Mouse (Mus musculus) MEL (cell line): ENCODE measurements around the gene Heatr5a. TPM values are rescaled to one million over a fixed set of nuclear protein-coding genes. Genes with fewer than 3 reads are reported as not detected.

Experiments
- DNase-seq: peaks from one replicate; pipeline ENCODE4 v3.0.0; 2011; ENCODE audit warnings: low read depth, low spot score
- H3K27ac ChIP-seq: 2 replicates; pipeline ENCODE4 v1.5.1; 2012; ENCODE audit warnings: low read depth, mild to moderate bottlenecking, control low read depth, low read length, moderate library complexity; ENCODE audit not compliant: control insufficient read depth
- H3K27me3 ChIP-seq, 2 experiments: fragments of 150-350 bp in 1 of 2; sonication (generic) in 1 of 2; 2 replicates each; pipeline ENCODE4 v1.6.1; 2012; ENCODE audit warnings: low read length in 2 of 2, mild to moderate bottlenecking in 2 of 2, improper control_type of control experiment in 1 of 2, moderate library complexity in 1 of 2; ENCODE audit not compliant: insufficient read depth in 2 of 2, control insufficient read depth in 1 of 2
- H3K36me3 ChIP-seq, 2 experiments: 2 replicates each; pipeline ENCODE4 v1.6.1; 2012 to 2014; ENCODE audit warnings: low read length in 2 of 2, improper control_type of control experiment in 1 of 2, inconsistent platforms in 1 of 2, mild to moderate bottlenecking in 1 of 2; ENCODE audit not compliant: insufficient read depth in 2 of 2, control insufficient read depth in 1 of 2
- H3K4me1 ChIP-seq, 2 experiments: fragments of 150-350 bp in 1 of 2; sonication (generic) in 1 of 2; 2 replicates each; pipeline ENCODE4 v1.6.1; 2012; ENCODE audit warnings: low read length in 2 of 2, improper control_type of control experiment in 1 of 2, mild to moderate bottlenecking in 1 of 2; ENCODE audit not compliant: insufficient read depth in 2 of 2, control insufficient read depth in 1 of 2
- H3K4me3 ChIP-seq, 2 experiments: fragments of 150-350 bp in 1 of 2; sonication (generic) in 1 of 2; 2 replicates each; pipeline ENCODE4 v1.5.1; 2012; ENCODE audit warnings: low read depth in 2 of 2, low read length in 2 of 2, mild to moderate bottlenecking in 2 of 2, moderate library complexity in 2 of 2, control low read depth in 1 of 2, improper control_type of control experiment in 1 of 2; ENCODE audit not compliant: control insufficient read depth in 1 of 2, insufficient read depth in 1 of 2
- H3K79me2 ChIP-seq: 2 replicates; pipeline ENCODE4 v1.6.1; 2012; ENCODE audit warnings: mild to moderate bottlenecking, low read length, moderate library complexity; ENCODE audit not compliant: control insufficient read depth, poor library complexity, insufficient read depth
- H3K9ac ChIP-seq: 2 replicates; pipeline ENCODE4 v1.6.1; 2012; ENCODE audit warnings: low read depth, mild to moderate bottlenecking, control low read depth, low read length, moderate library complexity; ENCODE audit not compliant: control insufficient read depth, poor library complexity, severe bottlenecking
- H3K9me3 ChIP-seq: fragments of 150-350 bp; sonication (generic); replicated peaks from 2 replicates; pipeline ENCODE4 v1.6.1; 2012; ENCODE audit warnings: mild to moderate bottlenecking, low read length, improper control_type of control experiment, moderate library complexity; ENCODE audit not compliant: insufficient read depth
- BHLHE40 ChIP-seq: IDR thresholded peaks from 2 replicates; pipeline ENCODE4 v1.6.1; 2012; ENCODE audit warnings: low read depth, mild to moderate bottlenecking, inconsistent platforms, low read length, improper control_type of control experiment, borderline replicate concordance
- CHD1 ChIP-seq: IDR thresholded peaks from 2 replicates; pipeline ENCODE4 v1.6.1; 2012; ENCODE audit warnings: low read depth, mild to moderate bottlenecking, inconsistent platforms, low read length, improper control_type of control experiment
- CHD2 ChIP-seq: IDR thresholded peaks from 2 replicates; pipeline ENCODE4 v1.6.1; 2011; ENCODE audit warnings: low read length, improper control_type of control experiment
- E2F4 ChIP-seq: IDR thresholded peaks from 2 replicates; pipeline ENCODE4 v1.6.1; 2011; ENCODE audit warnings: low read depth, low read length, improper control_type of control experiment, borderline replicate concordance
- ELF1 ChIP-seq: IDR thresholded peaks from 2 replicates; pipeline ENCODE4 v1.6.1; 2014; ENCODE audit warnings: low read depth, mild to moderate bottlenecking, inconsistent platforms, low read length, improper control_type of control experiment, moderate library complexity
- EP300 ChIP-seq, 2 experiments: IDR thresholded peaks; 2 replicates each; pipeline ENCODE4 v1.6.1; 2011; ENCODE audit warnings: improper control_type of control experiment in 2 of 2, low read length in 2 of 2, low read depth in 1 of 2, mild to moderate bottlenecking in 1 of 2
- ETS1 ChIP-seq: IDR thresholded peaks from 2 replicates; pipeline ENCODE4 v1.6.1; 2012; ENCODE audit warnings: low read depth, mild to moderate bottlenecking, inconsistent platforms, low read length, improper control_type of control experiment, moderate library complexity
- GABPA ChIP-seq: IDR thresholded peaks from 2 replicates; pipeline ENCODE4 v1.6.1; 2012; ENCODE audit warnings: low read depth, mild to moderate bottlenecking, inconsistent platforms, low read length, improper control_type of control experiment, moderate library complexity
- GATA1 ChIP-seq: IDR thresholded peaks from 2 replicates; pipeline ENCODE4 v1.6.1; 2011; ENCODE audit warnings: low read depth, low read length, improper control_type of control experiment
- HCFC1 ChIP-seq: IDR thresholded peaks from 2 replicates; pipeline ENCODE4 v1.6.1; 2012; ENCODE audit warnings: low read depth, mild to moderate bottlenecking, inconsistent platforms, low read length, improper control_type of control experiment, moderate library complexity
- JUND ChIP-seq: IDR thresholded peaks from 2 replicates; pipeline ENCODE4 v1.6.1; 2011; ENCODE audit warnings: low read depth, mild to moderate bottlenecking, improper control_type of control experiment, low read length
- KAT2A ChIP-seq: conservative IDR thresholded peaks from 2 replicates; pipeline ENCODE4 v1.6.1; 2012; ENCODE audit warnings: low read depth, low read length, improper control_type of control experiment, inconsistent platforms
- MAFK ChIP-seq: IDR thresholded peaks from 2 replicates; pipeline ENCODE4 v1.6.1; 2011; ENCODE audit warnings: low read depth, mild to moderate bottlenecking, low read length, improper control_type of control experiment, borderline replicate concordance
- MAX ChIP-seq: IDR thresholded peaks from 2 replicates; pipeline ENCODE4 v1.6.1; 2011; ENCODE audit warnings: low read length, improper control_type of control experiment
- MAZ ChIP-seq: IDR thresholded peaks from 2 replicates; pipeline ENCODE4 v1.6.1; 2012; ENCODE audit warnings: low read depth, mild to moderate bottlenecking, inconsistent platforms, low read length, improper control_type of control experiment
- MXI1 ChIP-seq: IDR thresholded peaks from 2 replicates; pipeline ENCODE4 v1.6.1; 2011; ENCODE audit warnings: mild to moderate bottlenecking, low read depth, low read length, improper control_type of control experiment
- MYB ChIP-seq: IDR thresholded peaks from 2 replicates; pipeline ENCODE4 v1.6.1; 2011; ENCODE audit warnings: mild to moderate bottlenecking, low read depth, low read length, improper control_type of control experiment
- MYC ChIP-seq: IDR thresholded peaks from 2 replicates; pipeline ENCODE4 v1.6.1; 2011; ENCODE audit warnings: low read depth, mild to moderate bottlenecking, low read length, improper control_type of control experiment, moderate library complexity
- NELFE ChIP-seq: IDR thresholded peaks from 2 replicates; pipeline ENCODE4 v1.6.1; 2011; ENCODE audit warnings: low read depth, low read length, improper control_type of control experiment
- POLR2A ChIP-seq, 2 experiments: IDR thresholded peaks; 2 replicates each; pipeline ENCODE4 v1.6.1; 2011 to 2012; ENCODE audit warnings: low read length in 2 of 2, mild to moderate bottlenecking in 2 of 2, control low read depth in 1 of 2, improper control_type of control experiment in 1 of 2, low read depth in 1 of 2, moderate library complexity in 1 of 2; ENCODE audit not compliant: control insufficient read depth in 1 of 2, insufficient read depth in 1 of 2, poor library complexity in 1 of 2
- POLR2AphosphoS2 ChIP-seq: IDR thresholded peaks from 2 replicates; pipeline ENCODE4 v1.6.1; 2011; ENCODE audit warnings: low read length, improper control_type of control experiment
- POLR2AphosphoS5 ChIP-seq: IDR thresholded peaks from 2 replicates; pipeline ENCODE4 v1.6.1; 2012; ENCODE audit warnings: low read depth, borderline replicate concordance, mild to moderate bottlenecking, inconsistent platforms, low read length, moderate library complexity, mixed read lengths
- RAD21 ChIP-seq: IDR thresholded peaks from 2 replicates; pipeline ENCODE4 v1.6.1; 2011; ENCODE audit warnings: mild to moderate bottlenecking, low read depth, low read length, improper control_type of control experiment
- RCOR1 ChIP-seq: IDR thresholded peaks from 2 replicates; pipeline ENCODE4 v1.6.1; 2012; ENCODE audit warnings: low read depth, mild to moderate bottlenecking, inconsistent platforms, low read length, improper control_type of control experiment
- SIN3A ChIP-seq: IDR thresholded peaks from 2 replicates; pipeline ENCODE4 v1.6.1; 2012; ENCODE audit warnings: low read length, improper control_type of control experiment, inconsistent platforms
- SMC3 ChIP-seq: IDR thresholded peaks from 2 replicates; pipeline ENCODE4 v1.6.1; 2011; ENCODE audit warnings: low read depth, low read length, improper control_type of control experiment
- TAL1 ChIP-seq: IDR thresholded peaks from 2 replicates; pipeline ENCODE4 v1.6.1; 2012; ENCODE audit warnings: mild to moderate bottlenecking, inconsistent platforms, low read length, moderate library complexity, mixed read lengths
- TBP ChIP-seq: IDR thresholded peaks from 2 replicates; pipeline ENCODE4 v1.8.0; 2011; ENCODE audit warnings: low read depth, low read length, improper control_type of control experiment
- TCF12 ChIP-seq: IDR thresholded peaks from 2 replicates; pipeline ENCODE4 v1.6.1; 2014; ENCODE audit warnings: low read depth, mild to moderate bottlenecking, inconsistent platforms, low read length, improper control_type of control experiment, moderate library complexity
- UBTF ChIP-seq: IDR thresholded peaks from 2 replicates; pipeline ENCODE4 v1.6.1; 2012; ENCODE audit warnings: low read depth, mild to moderate bottlenecking, inconsistent platforms, low read length, improper control_type of control experiment, moderate library complexity, borderline replicate concordance; ENCODE audit not compliant: insufficient read depth
- USF1 ChIP-seq: IDR thresholded peaks from 2 replicates; pipeline ENCODE4 v1.6.1; 2014; ENCODE audit warnings: low read depth, mild to moderate bottlenecking, inconsistent platforms, low read length, improper control_type of control experiment, moderate library complexity
- USF2 ChIP-seq, 2 experiments: IDR thresholded peaks; 2 replicates each; pipeline ENCODE4 v1.6.1; 2011 to 2012; ENCODE audit warnings: improper control_type of control experiment in 2 of 2, low read length in 2 of 2, borderline replicate concordance in 1 of 2, inconsistent platforms in 1 of 2, low read depth in 1 of 2, mild to moderate bottlenecking in 1 of 2; ENCODE audit not compliant: insufficient read depth in 1 of 2
- ZC3H11A ChIP-seq: IDR thresholded peaks from 2 replicates; pipeline ENCODE4 v1.6.1; 2012; ENCODE audit warnings: low read depth, mild to moderate bottlenecking, inconsistent platforms, low read length, improper control_type of control experiment
- ZKSCAN1 ChIP-seq: IDR thresholded peaks from 2 replicates; pipeline ENCODE4 v1.6.1; 2012; ENCODE audit warnings: low read depth, mild to moderate bottlenecking, inconsistent platforms, low read length, improper control_type of control experiment, moderate library complexity
- ZMIZ1 ChIP-seq: IDR thresholded peaks from 2 replicates; pipeline ENCODE4 v1.6.1; 2012; ENCODE audit warnings: low read depth, mild to moderate bottlenecking, inconsistent platforms, low read length, improper control_type of control experiment, moderate library complexity
- ZNF384 ChIP-seq: IDR thresholded peaks from 2 replicates; pipeline ENCODE4 v1.6.1; 2012; ENCODE audit warnings: low read depth, mild to moderate bottlenecking, inconsistent platforms, low read length, improper control_type of control experiment
- polyA plus RNA-seq, 2 experiments: library from polyadenylated mRNA; stranded (reverse) in 1 of 2; unstranded in 1 of 2; fragments of >175 nt in 1 of 2; fragments of >200 nt in 1 of 2; gene quantifications; 2 replicates each; pipeline versions ENCODE4 v1.2.1 to v1.2.4; 2012; ENCODE audit warnings: low replicate concordance in 2 of 2, low read depth in 1 of 2; ENCODE audit not compliant: insufficient read length in 2 of 2, insufficient read depth in 1 of 2, missing spikeins in 1 of 2
- total RNA-seq: library from RNA; depleted of rRNA; stranded (reverse); fragments of 300-350 nt; gene quantifications from 2 replicates; pipeline ENCODE4 v1.2.3, GENCODE M21; 2012

The Heatr5a gene
- total and polyA plus RNA-seq, 3 experiments = 41.2 to 70.5 (median 70.4) TPM

DNA sequence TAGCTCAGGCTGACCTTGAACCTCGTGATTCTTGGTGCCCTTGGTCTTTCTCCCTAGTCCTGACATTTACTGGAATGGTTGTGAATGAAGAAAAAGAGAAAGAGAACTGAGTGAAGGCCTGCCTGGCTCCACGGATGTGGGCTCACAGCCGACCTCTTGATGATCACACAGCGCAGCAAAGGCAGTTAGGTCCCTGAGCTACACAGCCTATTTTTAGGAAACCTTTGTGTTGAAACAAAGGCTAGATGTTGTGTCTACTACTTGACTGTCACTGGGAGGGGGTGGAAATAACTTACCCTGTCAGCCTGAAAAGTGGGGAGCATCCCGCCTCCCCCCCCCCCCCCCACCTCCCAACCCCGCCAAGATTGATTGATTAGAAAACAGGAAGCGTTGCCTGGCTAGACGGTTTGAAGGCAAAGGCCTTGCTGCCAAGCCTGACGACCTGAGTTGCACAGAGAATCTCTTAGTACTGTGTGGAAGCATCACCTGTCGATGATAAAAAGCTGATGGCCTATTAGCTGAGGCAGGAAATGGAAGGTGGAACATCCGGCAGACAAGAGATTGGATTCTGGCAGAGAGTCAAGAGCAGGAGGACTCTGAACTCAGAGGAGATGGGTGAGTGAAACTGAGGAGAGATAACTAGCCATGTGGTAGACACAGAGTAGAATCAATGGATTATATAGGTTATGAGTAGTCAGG lies 99.5 kb downstream of the Heatr5a start:
- Histone ChIP-seq H3K27ac (peak overlapping the region; percentile 98), H3K9ac (peak overlapping the region; percentile 76), H3K36me3 (peaks cover 0 to 47% of the 10 kb centered on the region in 2 experiments; a peak in 2 of 4 replicates)
- TF ChIP-seq ELF1 (peak; percentile 47; the same call in 1 of the 2 replicates), TBP (peak; percentile 83), POLR2AphosphoS5 (no peak), MYB (0 out of 2 replicates have a peak, but pooled peaks have one; percentile 18), USF1 (no peak), ETS1 (peak; percentile 80), EP300 (IDR thresholded peaks at IDR 0.05; ENCODE audit: low read depth in 1 of 2, low read length in 2 of 2) (peak; percentile 53 to 74), GATA1 (peak; percentile 70), JUND (no peak), RCOR1 (peak; percentile 21), SMC3 (no peak), BHLHE40 (no peak), SIN3A (peak; percentile 65), MAFK (no peak), MXI1 (peak; percentile 86), ZNF384 (no peak), ZC3H11A (no peak), HCFC1 (peak; percentile 63; the same call in 1 of the 2 replicates), TCF12 (peak; percentile 43; the same call in 1 of the 2 replicates), KAT2A (0 out of 2 replicates have a peak, but pooled peaks have one; percentile 42), UBTF (no peak), ZKSCAN1 (0 out of 2 replicates have a peak, but pooled peaks have one; percentile 10), POLR2AphosphoS2 (peak; percentile 52; the same call in 1 of the 2 replicates), NELFE (peak; percentile 54), TAL1 (no peak), USF2 (IDR thresholded peaks at IDR 0.05; ENCODE audit: borderline replicate concordance in 1 of 2, insufficient read depth in 1 of 2, low read depth in 1 of 2, low read length in 2 of 2) (no peak), CHD1 (no peak), RAD21 (no peak), ZMIZ1 (0 out of 2 replicates have a peak, but pooled peaks have one; percentile 31), MYC (peak; percentile 94), GABPA (no peak), E2F4 (no peak), CHD2 (no peak), MAZ (peak; percentile 37; the same call in 1 of the 2 replicates), POLR2A (IDR thresholded peaks at IDR 0.05; ENCODE audit: control insufficient read depth in 1 of 2, insufficient read depth in 1 of 2, low read depth in 1 of 2, low read length in 2 of 2, poor library complexity in 1 of 2) (peak in 1 of 2 experiments; percentile 63; a peak in 2 of 4 replicates), MAX (peak; percentile 85)

More for the DNA sequence above, 99.5 kb downstream of the Heatr5a start:
- Histone ChIP-seq H3K9me3 (no peaks in the 10 kb centered on the region), H3K79me2 (peaks cover 10% of the 10 kb centered on the region; the same call in 1 of the 2 replicates), H3K27me3 (no peaks in the 10 kb centered on the region), H3K4me3 (peak overlapping the region; percentile 35 to 41), H3K4me1 (peaks cover 19 to 32% of the 10 kb centered on the region in 2 experiments)
- DNase-seq = peak; percentile 93
